Comparison of ENCODE assay signal across 8 mouse cellular contexts in the genomic region with DNA sequence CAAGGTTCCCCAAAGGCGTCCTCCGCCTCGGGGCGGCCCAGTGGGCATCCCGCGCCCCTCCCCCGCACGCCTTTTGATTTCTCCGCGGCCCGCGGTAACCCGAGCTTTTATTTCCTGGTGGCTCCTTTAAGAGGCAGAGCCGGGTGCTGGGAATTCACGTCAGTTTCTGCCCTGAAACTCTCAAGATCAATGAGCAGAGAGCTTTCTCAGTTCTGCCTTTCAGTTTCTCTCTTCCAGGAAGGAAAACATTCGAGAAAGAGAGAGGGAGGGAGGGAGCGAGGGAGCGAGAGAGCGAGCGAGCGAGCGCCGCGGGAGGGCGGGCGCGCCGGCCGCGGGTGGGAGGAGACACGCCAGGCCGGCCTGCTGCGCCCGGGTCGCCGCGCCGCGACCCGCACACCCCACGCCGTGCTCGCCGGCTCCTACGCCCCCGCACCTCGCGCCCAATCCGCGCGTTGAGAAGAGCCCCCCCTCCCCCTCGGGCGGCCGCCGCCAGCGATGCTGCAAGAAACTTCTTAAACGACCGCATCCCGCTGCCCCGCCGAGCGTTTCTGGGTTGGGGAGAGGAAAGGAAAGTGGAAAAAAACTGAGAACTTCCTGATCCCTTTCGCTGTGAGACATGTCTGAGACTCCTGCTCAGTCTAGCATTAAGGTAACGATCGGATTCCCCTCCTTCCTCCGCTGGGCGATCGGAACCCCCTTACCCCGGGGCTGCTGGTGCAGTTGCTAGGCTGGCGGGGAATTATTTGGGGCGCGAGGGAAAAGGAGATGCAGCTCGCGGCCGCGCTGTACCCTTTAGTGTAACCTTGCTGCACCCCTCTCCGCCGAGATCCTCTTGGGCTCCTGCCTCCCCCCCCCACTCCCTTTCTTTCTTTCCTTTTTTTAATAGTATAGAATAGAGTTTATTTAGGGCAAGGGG. TPM values are rescaled to one million over a fixed set of nuclear protein-coding genes. Genes with fewer than 3 reads are reported as not detected.
DNase-seq lines count a peak whose midpoint lies in the region; ATAC-seq and TF ChIP-seq lines count a peak whose summit lies in the region.

A gene (plus strand): TSS at position 211 of the 916 bp plus-strand sequence.

- peak within 1 kb of the TSS; percentile 96 for H3K9ac ChIP-seq in kidney, embryonic 15.5 days
- H3K9ac ChIP-seq in liver, adult 2 months (ENCODE audit: low read depth, low read length), result peak within 1 kb of the TSS; percentile 97

- no peak for TF ChIP-seq CTCF in bone marrow macrophage, adult 2 months (IDR thresholded peaks at IDR 0.05; ENCODE audit: low read depth, low read length)
- no peak for TF ChIP-seq CTCF in embryonic fibroblast, embryonic 13.5 days (IDR thresholded peaks at IDR 0.05; ENCODE audit: borderline replicate concordance, insufficient read depth, low read length)
- TF ChIP-seq CTCF in liver, adult 2 months (IDR thresholded peaks at IDR 0.05; ENCODE audit: low read depth, low read length), result no peak

- peak; percentile 75 for ATAC-seq in kidney, embryonic 15.5 days (replicated peaks; ENCODE audit: low FRiP score)

- peak within 1 kb of the TSS; percentile 99 for H3ac ChIP-seq in myocyte (ENCODE audit: control insufficient read depth, insufficient read length)

- H3K27ac ChIP-seq in bone marrow macrophage, adult 2 months (ENCODE audit: insufficient read depth, low read depth, low read length), result peak within 1 kb of the TSS; percentile 97
- H3K27ac ChIP-seq in embryonic fibroblast, embryonic 13.5 days (ENCODE audit: insufficient read depth, low read length), result peak within 1 kb of the TSS; percentile 99
- H3K27ac ChIP-seq in kidney, embryonic 15.5 days, result peak within 1 kb of the TSS; percentile 100
- H3K27ac ChIP-seq in liver, adult 2 months (replicated peaks; ENCODE audit: insufficient read depth, low read depth, low read length), result peak within 1 kb of the TSS; percentile 100

- under 1% methylated on average over 71 of the region's 78 CpGs for WGBS in kidney, embryonic 15.5 days
- under 1% methylated on average over 75 of the region's 78 CpGs for WGBS in liver, adult 2 months

- peaks cover 23% of the 10 kb centered on the region for H3K4me1 ChIP-seq in bone marrow macrophage, adult 2 months (ENCODE audit: control insufficient read depth, insufficient read depth, low read length)
- peaks cover 15% of the 10 kb centered on the region for H3K4me1 ChIP-seq in embryonic fibroblast, embryonic 13.5 days (ENCODE audit: control insufficient read depth, insufficient read depth, low read length)
- peaks cover 43% of the 10 kb centered on the region for H3K4me1 ChIP-seq in kidney, embryonic 15.5 days
- H3K4me1 ChIP-seq in liver, adult 2 months (ENCODE audit: control insufficient read depth, insufficient read depth, low read length), result peaks cover 17% of the 10 kb centered on the region

- no peaks in the 10 kb centered on the region for H3K9me3 ChIP-seq in kidney, embryonic 15.5 days (replicated peaks)

- peak within 1 kb of the TSS; percentile 81 for H3K4me2 ChIP-seq in kidney, embryonic 15.5 days
- H3K4me2 ChIP-seq in myocyte (ENCODE audit: low read depth), result peak within 1 kb of the TSS; percentile 92

- H3K36me3 ChIP-seq in kidney, embryonic 15.5 days, result no peaks in the 10 kb centered on the region
- H3K36me3 ChIP-seq in liver, adult 2 months (ENCODE audit: control insufficient read depth, insufficient read depth, low read length), result no peaks in the 10 kb centered on the region
- H3K36me3 ChIP-seq in myocyte (ENCODE audit: control insufficient read depth, insufficient read depth), result no peaks in the 10 kb centered on the region
- no peaks in the 10 kb centered on the region for H3K36me3 ChIP-seq in splenic B cell, adult 2 months (ENCODE audit: control insufficient read depth, insufficient read depth, low read length, poor library complexity, severe bottlenecking)

- peak within 1 kb of the TSS; percentile 94 for H3K4me3 ChIP-seq in bone marrow macrophage, adult 2 months (ENCODE audit: insufficient read depth, low read length)
- peak within 1 kb of the TSS; percentile 100 for H3K4me3 ChIP-seq in embryonic fibroblast, embryonic 13.5 days (ENCODE audit: insufficient read depth, low read length)
- peak within 1 kb of the TSS; percentile 83 for H3K4me3 ChIP-seq in kidney, embryonic 15.5 days (replicated peaks)
- H3K4me3 ChIP-seq in liver, adult 2 months (ENCODE audit: insufficient read depth, low read depth, low read length), result peak within 1 kb of the TSS; percentile 91
- peak within 1 kb of the TSS; percentile 91 for H3K4me3 ChIP-seq in myocyte

- no peaks in the 10 kb centered on the region for H3K27me3 ChIP-seq in kidney, embryonic 15.5 days
- H3K27me3 ChIP-seq in liver, adult 2 months (ENCODE audit: control insufficient read depth, insufficient read depth, low read length), result no peaks in the 10 kb centered on the region
- no peaks in the 10 kb centered on the region for H3K27me3 ChIP-seq in myocyte (ENCODE audit: control insufficient read depth, insufficient read depth, insufficient read length)
- no peaks in the 10 kb centered on the region for H3K27me3 ChIP-seq in splenic B cell, adult 2 months (ENCODE audit: control insufficient read depth, insufficient read depth, low read length, poor library complexity, severe bottlenecking)

- DNase-seq in CD4-positive helper T cell, adult 2 months (ENCODE audit: low read depth, low spot score), result peak; percentile 88
- DNase-seq in heart, adult 9 months (ENCODE audit: low spot score in 2 of 2), result peak; percentile 87 to 88
- peak; percentile 94 for DNase-seq in liver, adult 2 months (ENCODE audit: extremely low read depth, low read depth, low spot score)
- peak; percentile 82 for DNase-seq in splenic B cell, adult 2 months (ENCODE audit: low read depth, low spot score)

- TF ChIP-seq POLR2A in bone marrow macrophage, adult 2 months (IDR thresholded peaks at IDR 0.05; ENCODE audit: borderline replicate concordance, low read depth, low read length), result no peak
- TF ChIP-seq POLR2A in embryonic fibroblast, embryonic 13.5 days (IDR thresholded peaks at IDR 0.05; ENCODE audit: low read depth, low read length), result peak; percentile 16; the same call in 1 of the 2 replicates
- TF ChIP-seq POLR2A in liver, adult 2 months (IDR thresholded peaks at IDR 0.05; ENCODE audit: extremely low read depth, insufficient read depth, low read length), result 0 out of 2 replicates have a peak, but pooled peaks have one; percentile 9
- peak; percentile 81 for TF ChIP-seq POLR2A in myocyte (IDR thresholded peaks at IDR 0.05; ENCODE audit: insufficient read length, low read depth)

- H3K79me2 ChIP-seq in liver, adult 2 months (ENCODE audit: control insufficient read depth, insufficient read depth, low read length), result peaks cover 18% of the 10 kb centered on the region
- peaks cover 46% of the 10 kb centered on the region for H3K79me2 ChIP-seq in myocyte (ENCODE audit: control insufficient read depth, insufficient read depth)

TF ChIP-seq in myocyte, 11 proteins besides CTCF, POLR2A, EP300 and RAD21:
- TF ChIP-seq MYOD1 (IDR thresholded peaks at IDR 0.05; ENCODE audit: control insufficient read depth in 1 of 3, insufficient read length in 2 of 3, low read depth in 2 of 3) (peak in 1 of 3 experiments; percentile 61), POLR2AphosphoS2 (IDR thresholded peaks at IDR 0.05; ENCODE audit: insufficient read length, low read depth) (peak; percentile 72), TCF3 (IDR thresholded peaks at IDR 0.05; ENCODE audit: insufficient read length, low read depth) (no peak)

RNA-seq across cellular contexts. Expression of the gene that starts here (rescaled TPM):
- polyA plus RNA-seq in bone marrow macrophage, adult 2 months (2012; ENCODE audit: insufficient read depth, insufficient read length, missing spikeins), result 20.3 and 23.4 TPM in 2 replicates
- 25.8 and 29.5 TPM in 2 replicates for polyA plus RNA-seq in embryonic fibroblast, embryonic 13.5 days (2011; ENCODE audit: insufficient read length, low read depth, missing spikeins)
- polyA plus RNA-seq in kidney, embryonic 15.5 days (2015; fragmentation: Nextera tagmentation; extraction: Ambion mirVana), result 11.4 and 13.0 TPM in 2 replicates
- 4.0 and 4.1 TPM in 2 replicates for total RNA-seq in liver, adult 2 months (2014; rRNA removed)
- polyA plus RNA-seq in liver, adult 2 months (2012; rRNA removed), result 8.6 and 10.6 TPM in 2 replicates
- polyA plus RNA-seq in myocyte (2012; fragmentation: generic; extraction: Trizol), result 6.8 TPM

Comparison
In these comparisons a context has a peak if more than half of its experiments do, and no peak if none do; other contexts are left out.
1. Peak in every context shown above with its lines: DNase-seq, ATAC-seq, H3K4me3 ChIP-seq and H3K27ac ChIP-seq.